Mouse (Mus musculus): ENCODE measurements around the gene Mettl5. TPM values are rescaled to one million over a fixed set of nuclear protein-coding genes. Genes with fewer than 3 reads are reported as not detected.

Gene Mettl5
- polyA plus RNA-seq, 1 experiment = 9.0 TPM

- no peak for TF ChIP-seq CTCF (IDR thresholded peaks at IDR 0.05; ENCODE audit: control insufficient read depth, insufficient read depth, insufficient read length)
- peaks cover 14% of the 10 kb centered on the region for H3K79me3 ChIP-seq (ENCODE audit: low read depth)
Observed at GRCm38 (mm10) chr2:69893891-69894290, 8.5 kb upstream of the Mettl5 start.

GRCm38 (mm10) chr2:69893145-69893544 lies 7.7 kb upstream of the Mettl5 start:
- H3K4me3 ChIP-seq (ENCODE audit: insufficient read depth, poor library complexity, severe bottlenecking) = no peak overlapping the region
- TF ChIP-seq USF1 (IDR thresholded peaks at IDR 0.05; ENCODE audit: low read depth) (no peak), CTCF (IDR thresholded peaks at IDR 0.05; ENCODE audit: control insufficient read depth, insufficient read depth, insufficient read length) (no peak), MYOG (IDR thresholded peaks at IDR 0.05; ENCODE audit: control insufficient read depth, extremely low read depth, insufficient read length) (no peak), MAX (IDR thresholded peaks at IDR 0.05) (no peak), CEBPB (IDR thresholded peaks at IDR 0.05; ENCODE audit: low read depth) (no peak), FOSL1 (IDR thresholded peaks at IDR 0.05; ENCODE audit: insufficient read depth, low read length, poor library complexity, severe bottlenecking) (no peak), MYOD1 (IDR thresholded peaks at IDR 0.05; ENCODE audit: control insufficient read depth, insufficient read length, low read depth) (no peak)
- peaks cover 3% of the 10 kb centered on the region for H3K27me3 ChIP-seq (ENCODE audit: control insufficient read depth, insufficient read depth, insufficient read length)
- no peak overlapping the region for H3ac ChIP-seq (ENCODE audit: control insufficient read depth, insufficient read length, low read depth)
- H3K79me2 ChIP-seq (ENCODE audit: control insufficient read depth, insufficient read depth) = peaks cover 9% of the 10 kb centered on the region
- peaks cover 7% of the 10 kb centered on the region for H3K79me3 ChIP-seq (ENCODE audit: low read depth)
- no peaks in the 10 kb centered on the region for H3K36me3 ChIP-seq (ENCODE audit: control insufficient read depth, insufficient read depth)

More at GRCm38 (mm10) chr2:69893891-69894290, 8.5 kb upstream of the Mettl5 start:
- Histone ChIP-seq H3K79me2 (ENCODE audit: control insufficient read depth, insufficient read depth) (peaks cover 17% of the 10 kb centered on the region), H3K4me3 (ENCODE audit: insufficient read depth, poor library complexity, severe bottlenecking) (no peak overlapping the region), H3ac (ENCODE audit: control insufficient read depth, insufficient read length, low read depth) (no peak overlapping the region), H3K27me3 (ENCODE audit: control insufficient read depth, insufficient read depth, insufficient read length) (peaks cover 3% of the 10 kb centered on the region), H3K36me3 (ENCODE audit: control insufficient read depth, insufficient read depth) (no peaks in the 10 kb centered on the region)

- Histone ChIP-seq H3K36me3 (ENCODE audit: control insufficient read depth, insufficient read depth) (no peaks in the 10 kb centered on the region), H3K79me2 (ENCODE audit: control insufficient read depth, insufficient read depth) (no peaks in the 10 kb centered on the region), H3K27me3 (ENCODE audit: control insufficient read depth, insufficient read depth, insufficient read length) (peaks cover 3% of the 10 kb centered on the region), H3ac (ENCODE audit: control insufficient read depth, insufficient read length, low read depth) (no peak overlapping the region), H3K79me3 (ENCODE audit: low read depth) (no peaks in the 10 kb centered on the region), H3K4me3 (ENCODE audit: insufficient read depth, poor library complexity, severe bottlenecking) (no peak overlapping the region)
- no peak for TF ChIP-seq USF1 (IDR thresholded peaks at IDR 0.05; ENCODE audit: low read depth)
- TF ChIP-seq MYOD1 (IDR thresholded peaks at IDR 0.05; ENCODE audit: control insufficient read depth, insufficient read length, low read depth) = no peak
- TF ChIP-seq MYOG (IDR thresholded peaks at IDR 0.05; ENCODE audit: control insufficient read depth, extremely low read depth, insufficient read length) = no peak
- no peak for TF ChIP-seq FOSL1 (IDR thresholded peaks at IDR 0.05; ENCODE audit: insufficient read depth, low read length, poor library complexity, severe bottlenecking)
- TF ChIP-seq CEBPB (IDR thresholded peaks at IDR 0.05; ENCODE audit: low read depth) = no peak
- TF ChIP-seq CTCF (IDR thresholded peaks at IDR 0.05; ENCODE audit: control insufficient read depth, insufficient read depth, insufficient read length) = no peak
- no peak for TF ChIP-seq MAX (IDR thresholded peaks at IDR 0.05)
Observed at GRCm38 (mm10) chr2:69890843-69891242, 5.4 kb upstream of the Mettl5 start.

GRCm38 (mm10) chr2:69888957-69889356 lies 3.5 kb upstream of the Mettl5 start:
- Histone ChIP-seq H3K36me3 (ENCODE audit: control insufficient read depth, insufficient read depth) (no peaks in the 10 kb centered on the region), H3ac (ENCODE audit: control insufficient read depth, insufficient read length, low read depth) (no peak overlapping the region), H3K79me2 (ENCODE audit: control insufficient read depth, insufficient read depth) (no peaks in the 10 kb centered on the region), H3K79me3 (ENCODE audit: low read depth) (no peaks in the 10 kb centered on the region), H3K4me3 (ENCODE audit: insufficient read depth, poor library complexity, severe bottlenecking) (no peak overlapping the region), H3K27me3 (ENCODE audit: control insufficient read depth, insufficient read depth, insufficient read length) (peaks cover 3% of the 10 kb centered on the region)
- TF ChIP-seq FOSL1 (IDR thresholded peaks at IDR 0.05; ENCODE audit: insufficient read depth, low read length, poor library complexity, severe bottlenecking) = no peak
- no peak for TF ChIP-seq MAX (IDR thresholded peaks at IDR 0.05)
- no peak for TF ChIP-seq MYOG (IDR thresholded peaks at IDR 0.05; ENCODE audit: control insufficient read depth, extremely low read depth, insufficient read length)
- TF ChIP-seq MYOD1 (IDR thresholded peaks at IDR 0.05; ENCODE audit: control insufficient read depth, insufficient read length, low read depth) = no peak
- TF ChIP-seq CEBPB (IDR thresholded peaks at IDR 0.05; ENCODE audit: low read depth) = no peak
- TF ChIP-seq USF1 (IDR thresholded peaks at IDR 0.05; ENCODE audit: low read depth) = no peak
- TF ChIP-seq CTCF (IDR thresholded peaks at IDR 0.05; ENCODE audit: control insufficient read depth, insufficient read depth, insufficient read length) = no peak

GRCm38 (mm10) chr2:69885050-69885449 lies 365 bp downstream of the Mettl5 start:
- Histone ChIP-seq H3K27me3 (ENCODE audit: control insufficient read depth, insufficient read depth, insufficient read length) (no peaks in the 10 kb centered on the region), H3ac (ENCODE audit: control insufficient read depth, insufficient read length, low read depth) (peak overlapping the region; percentile 64), H3K79me3 (ENCODE audit: low read depth) (peaks cover 3% of the 10 kb centered on the region), H3K79me2 (ENCODE audit: control insufficient read depth, insufficient read depth) (no peaks in the 10 kb centered on the region), H3K36me3 (ENCODE audit: control insufficient read depth, insufficient read depth) (no peaks in the 10 kb centered on the region), H3K4me3 (ENCODE audit: insufficient read depth, poor library complexity, severe bottlenecking) (peak overlapping the region; percentile 61)
- TF ChIP-seq CTCF (IDR thresholded peaks at IDR 0.05; ENCODE audit: control insufficient read depth, insufficient read depth, insufficient read length) = no peak
- no peak for TF ChIP-seq MYOG (IDR thresholded peaks at IDR 0.05; ENCODE audit: control insufficient read depth, extremely low read depth, insufficient read length)
- TF ChIP-seq MAX (IDR thresholded peaks at IDR 0.05) = no peak
- no peak for TF ChIP-seq MYOD1 (IDR thresholded peaks at IDR 0.05; ENCODE audit: control insufficient read depth, insufficient read length, low read depth)
- TF ChIP-seq FOSL1 (IDR thresholded peaks at IDR 0.05; ENCODE audit: insufficient read depth, low read length, poor library complexity, severe bottlenecking) = no peak
- no peak for TF ChIP-seq USF1 (IDR thresholded peaks at IDR 0.05; ENCODE audit: low read depth)
- TF ChIP-seq CEBPB (IDR thresholded peaks at IDR 0.05; ENCODE audit: low read depth) = no peak

GRCm38 (mm10) chr2:69884581-69884980 lies 834 bp downstream of the Mettl5 start:
- peak overlapping the region; percentile 64 for H3ac ChIP-seq (ENCODE audit: control insufficient read depth, insufficient read length, low read depth)
- H3K27me3 ChIP-seq (ENCODE audit: control insufficient read depth, insufficient read depth, insufficient read length) = no peaks in the 10 kb centered on the region
- peaks cover 3% of the 10 kb centered on the region for H3K79me3 ChIP-seq (ENCODE audit: low read depth)
- H3K79me2 ChIP-seq (ENCODE audit: control insufficient read depth, insufficient read depth) = no peaks in the 10 kb centered on the region
- H3K4me3 ChIP-seq (ENCODE audit: insufficient read depth, poor library complexity, severe bottlenecking) = no peak overlapping the region
- TF ChIP-seq MYOD1 (IDR thresholded peaks at IDR 0.05; ENCODE audit: control insufficient read depth, insufficient read length, low read depth) = no peak
- no peak for TF ChIP-seq CTCF (IDR thresholded peaks at IDR 0.05; ENCODE audit: control insufficient read depth, insufficient read depth, insufficient read length)
- no peaks in the 10 kb centered on the region for H3K36me3 ChIP-seq (ENCODE audit: control insufficient read depth, insufficient read depth)
